Mouse (Mus musculus): ENCODE data around the gene Ube2s.

DNA sequence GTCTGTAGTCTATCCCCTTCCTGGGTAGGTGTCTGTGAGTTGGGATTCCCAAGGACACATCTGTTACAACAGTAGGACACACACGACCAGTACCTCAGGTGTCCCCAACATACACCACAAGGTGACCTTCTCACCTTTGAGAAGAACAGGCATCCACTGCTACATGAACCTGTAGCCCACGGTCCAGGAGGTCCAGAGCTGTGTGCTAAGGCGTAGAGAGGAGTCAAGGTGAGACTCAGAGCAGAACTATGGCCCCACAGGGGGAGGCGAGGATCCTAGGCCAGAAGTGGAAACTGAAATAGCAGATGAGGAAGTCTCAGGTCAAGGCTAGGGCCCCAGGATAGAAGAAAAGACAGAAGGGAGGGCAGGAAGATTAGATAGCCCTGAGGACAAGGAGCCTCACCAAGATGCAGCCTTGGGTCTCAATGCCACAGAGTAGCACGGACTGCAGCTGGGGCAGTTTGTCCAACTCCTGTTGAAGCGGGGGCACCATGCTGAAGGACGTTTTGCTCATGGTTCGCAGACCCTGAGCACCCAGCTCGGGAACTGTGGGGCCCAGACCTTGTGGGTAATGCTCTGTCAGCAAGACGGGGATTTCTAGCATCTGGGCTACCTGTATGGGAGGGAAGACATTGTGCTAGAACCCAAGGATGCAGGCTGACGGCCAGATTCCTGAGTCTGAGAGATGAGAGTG, 38.4 kb upstream of the Ube2s start:
- TF ChIP-seq CHD2 (IDR thresholded peaks at IDR 0.05; ENCODE audit: low read depth, low read length) = no peak
- no peak for TF ChIP-seq HCFC1 (IDR thresholded peaks at IDR 0.05; ENCODE audit: borderline replicate concordance, insufficient read depth, low read length)
- no peak for TF ChIP-seq MAFK (IDR thresholded peaks at IDR 0.05; ENCODE audit: insufficient read depth, low read depth, low read length)
- no peak for TF ChIP-seq ZNF384 (IDR thresholded peaks at IDR 0.05; ENCODE audit: low read depth, low read length)
- no peak for TF ChIP-seq ZC3H11A (IDR thresholded peaks at IDR 0.05; ENCODE audit: borderline replicate concordance, low read depth, low read length)
